Mouse (Mus musculus): ENCODE measurements around the gene Ctnnb1.

The Ctnnb1 gene

GRCm38 (mm10) chr9:120926939-120927606, 1.9 kb upstream of the Ctnnb1 start:
- DNase-seq (ENCODE audit: extremely low read depth, low read depth) = no peak

- DNase-seq (ENCODE audit: extremely low read depth, low read depth) = no peak
These were observed 1.0 kb downstream of the Ctnnb1 start for GRCm38 (mm10) chr9:120930021-120930420.

- no peak for DNase-seq (ENCODE audit: extremely low read depth, low read depth)
These were observed 1.8 kb downstream of the Ctnnb1 start for GRCm38 (mm10) chr9:120930811-120931210.

GRCm38 (mm10) chr9:120932371-120932770, 3.4 kb downstream of the Ctnnb1 start:
- DNase-seq (ENCODE audit: extremely low read depth, low read depth) = no peak

- peak; percentile 66 for DNase-seq (ENCODE audit: extremely low read depth, low read depth)
These were observed 4.0 kb downstream of the Ctnnb1 start for GRCm38 (mm10) chr9:120932797-120933586.

- no peak for DNase-seq (ENCODE audit: extremely low read depth, low read depth)
These were observed 4.5 kb downstream of the Ctnnb1 start for GRCm38 (mm10) chr9:120933587-120933885.

- peak; percentile 20 for DNase-seq (ENCODE audit: extremely low read depth, low read depth)
These were observed 5.1 kb downstream of the Ctnnb1 start for GRCm38 (mm10) chr9:120933886-120934758.

GRCm38 (mm10) chr9:120934821-120935633, 6.0 kb downstream of the Ctnnb1 start:
- peak; percentile 17 for DNase-seq (ENCODE audit: extremely low read depth, low read depth)

- DNase-seq (ENCODE audit: extremely low read depth, low read depth) = no peak
These were observed 6.6 kb downstream of the Ctnnb1 start for GRCm38 (mm10) chr9:120935634-120935922.

- DNase-seq (ENCODE audit: extremely low read depth, low read depth) = peak; percentile 36
These were observed 7.3 kb downstream of the Ctnnb1 start for GRCm38 (mm10) chr9:120936351-120936750.

- no peak for DNase-seq (ENCODE audit: extremely low read depth, low read depth)
These were observed 11.8 kb downstream of the Ctnnb1 start for GRCm38 (mm10) chr9:120940858-120941257.

- DNase-seq (ENCODE audit: extremely low read depth, low read depth) = no peak
These were observed 14.7 kb downstream of the Ctnnb1 start for GRCm38 (mm10) chr9:120943757-120944156.

- DNase-seq (ENCODE audit: extremely low read depth, low read depth) = no peak
These were observed 15.2 kb downstream of the Ctnnb1 start for GRCm38 (mm10) chr9:120944211-120944610.

GRCm38 (mm10) chr9:120946131-120946530, 17.1 kb downstream of the Ctnnb1 start:
- DNase-seq (ENCODE audit: extremely low read depth, low read depth) = no peak

GRCm38 (mm10) chr9:120948832-120949231, 19.8 kb downstream of the Ctnnb1 start:
- DNase-seq (ENCODE audit: extremely low read depth, low read depth) = no peak

GRCm38 (mm10) chr9:120950761-120951160, 21.7 kb downstream of the Ctnnb1 start:
- no peak for DNase-seq (ENCODE audit: extremely low read depth, low read depth)

GRCm38 (mm10) chr9:120951947-120952346, 22.9 kb downstream of the Ctnnb1 start:
- DNase-seq (ENCODE audit: extremely low read depth, low read depth) = no peak

GRCm38 (mm10) chr9:120958051-120958450, 29.0 kb downstream of the Ctnnb1 start:
- DNase-seq (ENCODE audit: extremely low read depth, low read depth) = no peak

- no peak for DNase-seq (ENCODE audit: extremely low read depth, low read depth)
These were observed 29.5 kb downstream of the Ctnnb1 start for GRCm38 (mm10) chr9:120958560-120958959.

GRCm38 (mm10) chr9:120959225-120959624, 30.2 kb downstream of the Ctnnb1 start:
- DNase-seq (ENCODE audit: extremely low read depth, low read depth) = no peak

- no peak for DNase-seq (ENCODE audit: extremely low read depth, low read depth)
These were observed 31.6 kb downstream of the Ctnnb1 start for GRCm38 (mm10) chr9:120960611-120961010.

Data from MEL-GATA-1-ER (cell line).